Mouse (Mus musculus): ENCODE results near the gene Bub1. TPM values are rescaled to one million over a fixed set of nuclear protein-coding genes. Genes with fewer than 3 reads are reported as not detected.

The Bub1 gene
- 3.9 and 5.2 TPM in 2 replicates for total RNA-seq (2014; rRNA removed)
- polyA plus RNA-seq (2015; fragmentation: Nextera tagmentation; extraction: Ambion mirVana) = 3.3 and 3.7 TPM in 2 replicates

- WGBS = 1% methylated on average over 56 of the region's 56 CpGs
- ATAC-seq (peak; percentile 100), DNase-seq (peak; percentile 97)
- peak within 1 kb of the TSS; percentile 46; the same call in 1 of the 2 replicates for H3K9ac ChIP-seq
- H3K36me3 ChIP-seq (ENCODE audit: insufficient read depth) = no peaks in the 10 kb centered on the region
- peak within 1 kb of the TSS; percentile 90 for H3K4me2 ChIP-seq (ENCODE audit: low read depth)
- no peak within 1 kb of the TSS for H3K27ac ChIP-seq (ENCODE audit: low read depth, low read length)
- no peaks in the 10 kb centered on the region for H3K9me3 ChIP-seq (ENCODE audit: low read length)
- H3K27me3 ChIP-seq (ENCODE audit: insufficient read depth, low read length) = no peaks in the 10 kb centered on the region
- H3K4me3 ChIP-seq (ENCODE audit: low read depth, low read length) = peak within 1 kb of the TSS; percentile 56
- no peak for TF ChIP-seq CTCF (IDR thresholded peaks at IDR 0.05; ENCODE audit: low read depth)
- H3K4me1 ChIP-seq (ENCODE audit: insufficient read depth) = no peaks in the 10 kb centered on the region
Measured at GRCm38 (mm10) chr2:127831401-127832102, at the start of gene Bub1. TSS of gene Bub1 (minus strand) at chr2:127831865.

DNA sequence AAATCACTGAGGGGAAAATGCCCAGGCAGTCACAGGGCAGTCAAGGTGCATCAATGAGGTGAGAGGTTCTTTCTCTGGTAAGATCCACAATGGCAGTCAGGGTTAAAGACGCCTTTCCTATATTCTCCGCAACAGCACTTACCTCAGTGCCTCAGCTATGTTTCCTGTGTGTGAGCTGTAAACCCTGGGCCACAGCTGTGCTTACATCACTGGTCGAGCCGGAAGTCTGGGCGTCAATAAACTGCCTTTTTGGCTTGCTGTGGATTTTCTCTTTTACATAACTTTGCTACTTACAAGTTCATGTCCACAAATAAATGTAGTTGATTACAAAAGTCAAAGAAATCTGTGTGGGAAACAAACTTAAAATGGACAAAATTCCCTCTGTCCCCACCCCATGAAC, 49.4 kb upstream of the Bub1 start:
- 90% methylated on average over 5 of the region's 5 CpGs for WGBS
- DNase-seq = no peak
- no peak overlapping the region for H3K27ac ChIP-seq (ENCODE audit: low read depth, low read length)
- H3K9me3 ChIP-seq (ENCODE audit: low read length) = no peaks in the 10 kb centered on the region
- no peak for ATAC-seq
- no peak overlapping the region for H3K4me3 ChIP-seq (ENCODE audit: low read depth, low read length)
- no peaks in the 10 kb centered on the region for H3K4me1 ChIP-seq (ENCODE audit: insufficient read depth)
- H3K36me3 ChIP-seq (ENCODE audit: insufficient read depth) = no peaks in the 10 kb centered on the region
- TF ChIP-seq CTCF (IDR thresholded peaks at IDR 0.05; ENCODE audit: low read depth) = no peak
- no peaks in the 10 kb centered on the region for H3K27me3 ChIP-seq (ENCODE audit: insufficient read depth, low read length)
- no peak overlapping the region for H3K9ac ChIP-seq
- no peak overlapping the region for H3K4me2 ChIP-seq (ENCODE audit: low read depth)

GRCm38 (mm10) chr2:127864381-127864780, 32.7 kb upstream of the Bub1 start:
- no peaks in the 10 kb centered on the region for H3K9me3 ChIP-seq (ENCODE audit: low read length)

GRCm38 (mm10) chr2:127854332-127854991, 22.8 kb upstream of the Bub1 start:
- Histone ChIP-seq H3K9ac (no peak overlapping the region), H3K4me2 (ENCODE audit: low read depth) (no peak overlapping the region), H3K9me3 (ENCODE audit: low read length) (no peaks in the 10 kb centered on the region), H3K4me3 (ENCODE audit: low read depth, low read length) (no peak overlapping the region), H3K27ac (ENCODE audit: low read depth, low read length) (no peak overlapping the region), H3K36me3 (ENCODE audit: insufficient read depth) (no peaks in the 10 kb centered on the region), H3K4me1 (ENCODE audit: insufficient read depth) (no peaks in the 10 kb centered on the region), H3K27me3 (ENCODE audit: insufficient read depth, low read length) (no peaks in the 10 kb centered on the region)
- TF ChIP-seq CTCF (IDR thresholded peaks at IDR 0.05; ENCODE audit: low read depth) = no peak
- peak; percentile 58 for DNase-seq
- WGBS = 55% methylated on average over 4 of the region's 4 CpGs
- peak; percentile 86 for ATAC-seq

More at GRCm38 (mm10) chr2:127864381-127864780, 32.7 kb upstream of the Bub1 start:
- no peak overlapping the region for H3K27ac ChIP-seq (ENCODE audit: low read depth, low read length)
- no peaks in the 10 kb centered on the region for H3K27me3 ChIP-seq (ENCODE audit: insufficient read depth, low read length)
- no peaks in the 10 kb centered on the region for H3K4me1 ChIP-seq (ENCODE audit: insufficient read depth)
- DNase-seq (no peak), ATAC-seq (no peak)
- 89% methylated on average over 4 of the region's 4 CpGs for WGBS
- H3K9ac ChIP-seq = no peak overlapping the region
- H3K4me3 ChIP-seq (ENCODE audit: low read depth, low read length) = no peak overlapping the region
- no peak for TF ChIP-seq CTCF (IDR thresholded peaks at IDR 0.05; ENCODE audit: low read depth)
- no peak overlapping the region for H3K4me2 ChIP-seq (ENCODE audit: low read depth)
- no peaks in the 10 kb centered on the region for H3K36me3 ChIP-seq (ENCODE audit: insufficient read depth)

- H3K9ac ChIP-seq = no peak overlapping the region
- H3K4me3 ChIP-seq (ENCODE audit: low read depth, low read length) = no peak overlapping the region
- no peak overlapping the region for H3K4me2 ChIP-seq (ENCODE audit: low read depth)
- no peaks in the 10 kb centered on the region for H3K27me3 ChIP-seq (ENCODE audit: insufficient read depth, low read length)
- no peak for TF ChIP-seq CTCF (IDR thresholded peaks at IDR 0.05; ENCODE audit: low read depth)
- 89% methylated on average over 2 of the region's 2 CpGs for WGBS
- no peaks in the 10 kb centered on the region for H3K4me1 ChIP-seq (ENCODE audit: insufficient read depth)
- ATAC-seq (no peak), DNase-seq (no peak)
- no peak overlapping the region for H3K27ac ChIP-seq (ENCODE audit: low read depth, low read length)
- H3K36me3 ChIP-seq (ENCODE audit: insufficient read depth) = no peaks in the 10 kb centered on the region
- no peaks in the 10 kb centered on the region for H3K9me3 ChIP-seq (ENCODE audit: low read length)
Measured at GRCm38 (mm10) chr2:127850371-127850770, 18.7 kb upstream of the Bub1 start.

GRCm38 (mm10) chr2:127846571-127846970, 14.9 kb upstream of the Bub1 start:
- WGBS = 41% methylated on average over 1 of the region's 1 CpGs
- Histone ChIP-seq H3K9ac (no peak overlapping the region), H3K9me3 (ENCODE audit: low read length) (no peaks in the 10 kb centered on the region), H3K27me3 (ENCODE audit: insufficient read depth, low read length) (no peaks in the 10 kb centered on the region), H3K4me3 (ENCODE audit: low read depth, low read length) (no peak overlapping the region), H3K36me3 (ENCODE audit: insufficient read depth) (no peaks in the 10 kb centered on the region), H3K4me1 (ENCODE audit: insufficient read depth) (no peaks in the 10 kb centered on the region), H3K4me2 (ENCODE audit: low read depth) (no peak overlapping the region), H3K27ac (ENCODE audit: low read depth, low read length) (no peak overlapping the region)
- ATAC-seq = no peak
- TF ChIP-seq CTCF (IDR thresholded peaks at IDR 0.05; ENCODE audit: low read depth) = no peak
- DNase-seq = no peak

DNA sequence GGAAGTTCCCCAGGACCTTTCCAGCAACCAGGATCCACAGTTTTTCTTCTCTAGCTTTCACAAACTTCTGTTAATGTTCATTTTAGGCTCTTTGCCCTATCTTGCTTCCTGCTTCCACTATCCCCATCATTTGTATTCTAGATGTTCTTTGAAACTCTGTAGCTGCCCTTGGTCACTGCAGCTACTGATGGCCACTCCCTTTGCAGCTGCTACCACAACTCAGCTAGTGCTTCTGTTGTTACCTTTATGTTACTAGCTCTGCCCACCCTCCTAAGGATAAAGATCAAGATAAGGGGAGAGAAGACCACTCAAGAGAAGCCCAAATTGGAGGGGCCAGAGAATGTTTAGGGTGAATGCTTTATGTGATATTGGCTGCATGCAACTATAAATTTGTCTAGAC, 14.3 kb upstream of the Bub1 start:
- H3K4me3 ChIP-seq (ENCODE audit: low read depth, low read length) = no peak overlapping the region
- DNase-seq (no peak), ATAC-seq (no peak)
- no peaks in the 10 kb centered on the region for H3K4me1 ChIP-seq (ENCODE audit: insufficient read depth)
- H3K27me3 ChIP-seq (ENCODE audit: insufficient read depth, low read length) = no peaks in the 10 kb centered on the region
- no peak overlapping the region for H3K27ac ChIP-seq (ENCODE audit: low read depth, low read length)
- no peaks in the 10 kb centered on the region for H3K9me3 ChIP-seq (ENCODE audit: low read length)
- no peak overlapping the region for H3K4me2 ChIP-seq (ENCODE audit: low read depth)
- H3K9ac ChIP-seq = no peak overlapping the region
- no peaks in the 10 kb centered on the region for H3K36me3 ChIP-seq (ENCODE audit: insufficient read depth)
- TF ChIP-seq CTCF (IDR thresholded peaks at IDR 0.05; ENCODE audit: low read depth) = no peak
